Mouse (Mus musculus): ENCODE measurements at regions not wholly inside any gene's neighbourhood (a gene's known extent, or its start where the extent isn't known, plus 50 kb on each side); places are given as distances from the start of the nearest gene placed in this dataset.
"Not testable (repeated sequence)": the region's sequence is repeated elsewhere in the genome, so short reads cannot be mapped to it uniquely, and the experiment has no call there.

- no peak overlapping the region for H3K4me3 ChIP-seq (ENCODE audit: control insufficient read depth, insufficient read depth, low read length)
- no peaks in the 10 kb centered on the region for H3K4me1 ChIP-seq (replicated peaks; ENCODE audit: control insufficient read depth, insufficient read depth, low read length)
- WGBS: 82% methylated on average over 2 of the region's 2 CpGs
- DNase-seq: no peak
- no peak overlapping the region for H3K27ac ChIP-seq (ENCODE audit: control insufficient read depth, insufficient read depth, low read length)
- no peak for TF ChIP-seq POLR2A (IDR thresholded peaks at IDR 0.05; ENCODE audit: control insufficient read depth, extremely low read depth, insufficient read depth, low read length, poor library complexity)
- no peak for TF ChIP-seq CTCF (IDR thresholded peaks at IDR 0.05; ENCODE audit: borderline replicate concordance, control insufficient read depth, extremely low read depth, insufficient read depth, low read length, poor library complexity)
- no peaks in the 10 kb centered on the region for H3K36me3 ChIP-seq (ENCODE audit: control insufficient read depth, insufficient read depth, low read length)
- H3K27me3 ChIP-seq (ENCODE audit: control insufficient read depth, insufficient read depth, low read length): no peaks in the 10 kb centered on the region
Measured at GRCm38 (mm10) chr11:10002170-10002569, 810.4 kb downstream of the Abca13 start.

- Histone ChIP-seq H3K36me3 (ENCODE audit: control insufficient read depth, insufficient read depth, low read length) (no peaks in the 10 kb centered on the region), H3K27ac (ENCODE audit: control insufficient read depth, insufficient read depth, low read length) (no peak overlapping the region), H3K27me3 (ENCODE audit: control insufficient read depth, insufficient read depth, low read length) (no peaks in the 10 kb centered on the region), H3K4me3 (ENCODE audit: control insufficient read depth, insufficient read depth, low read length) (no peak overlapping the region), H3K4me1 (replicated peaks; ENCODE audit: control insufficient read depth, insufficient read depth, low read length) (no peaks in the 10 kb centered on the region)
- no peak for DNase-seq
- TF ChIP-seq CTCF (IDR thresholded peaks at IDR 0.05; ENCODE audit: borderline replicate concordance, control insufficient read depth, extremely low read depth, insufficient read depth, low read length, poor library complexity) (no peak), POLR2A (IDR thresholded peaks at IDR 0.05; ENCODE audit: control insufficient read depth, extremely low read depth, insufficient read depth, low read length, poor library complexity) (no peak)
- 86% methylated on average over 3 of the region's 3 CpGs for WGBS
Measured at GRCm38 (mm10) chr11:10006881-10007280, 815.1 kb downstream of the Abca13 start.

GRCm38 (mm10) chr11:10046593-10046992 lies 854.9 kb downstream of the Abca13 start:
- 77% methylated on average over 2 of the region's 2 CpGs for WGBS
- H3K27me3 ChIP-seq (ENCODE audit: control insufficient read depth, insufficient read depth, low read length): no peaks in the 10 kb centered on the region
- TF ChIP-seq CTCF (IDR thresholded peaks at IDR 0.05; ENCODE audit: borderline replicate concordance, control insufficient read depth, extremely low read depth, insufficient read depth, low read length, poor library complexity): no peak
- no peak for TF ChIP-seq POLR2A (IDR thresholded peaks at IDR 0.05; ENCODE audit: control insufficient read depth, extremely low read depth, insufficient read depth, low read length, poor library complexity)
- H3K27ac ChIP-seq (ENCODE audit: control insufficient read depth, insufficient read depth, low read length): no peak overlapping the region
- H3K4me3 ChIP-seq (ENCODE audit: control insufficient read depth, insufficient read depth, low read length): no peak overlapping the region
- H3K4me1 ChIP-seq (replicated peaks; ENCODE audit: control insufficient read depth, insufficient read depth, low read length): no peaks in the 10 kb centered on the region
- no peak for DNase-seq
- H3K36me3 ChIP-seq (ENCODE audit: control insufficient read depth, insufficient read depth, low read length): no peaks in the 10 kb centered on the region

- Histone ChIP-seq H3K27me3 (ENCODE audit: control insufficient read depth, insufficient read depth, low read length) (no peaks in the 10 kb centered on the region), H3K36me3 (ENCODE audit: control insufficient read depth, insufficient read depth, low read length) (no peaks in the 10 kb centered on the region), H3K27ac (ENCODE audit: control insufficient read depth, insufficient read depth, low read length) (no peak overlapping the region), H3K4me1 (replicated peaks; ENCODE audit: control insufficient read depth, insufficient read depth, low read length) (no peaks in the 10 kb centered on the region), H3K4me3 (ENCODE audit: control insufficient read depth, insufficient read depth, low read length) (no peak overlapping the region)
- TF ChIP-seq POLR2A (IDR thresholded peaks at IDR 0.05; ENCODE audit: control insufficient read depth, extremely low read depth, insufficient read depth, low read length, poor library complexity): no peak
- no peak for TF ChIP-seq CTCF (IDR thresholded peaks at IDR 0.05; ENCODE audit: borderline replicate concordance, control insufficient read depth, extremely low read depth, insufficient read depth, low read length, poor library complexity)
- DNase-seq: no peak
- WGBS: 83% methylated on average over 2 of the region's 2 CpGs
Measured at GRCm38 (mm10) chr11:10051584-10052210, 860.0 kb downstream of the Abca13 start.

GRCm38 (mm10) chr11:10071881-10072280 lies 880.1 kb downstream of the Abca13 start:
- WGBS: 91% methylated on average over 2 of the region's 2 CpGs
- H3K27me3 ChIP-seq (ENCODE audit: control insufficient read depth, insufficient read depth, low read length): no peaks in the 10 kb centered on the region

GRCm38 (mm10) chr11:10087939-10088338 lies 896.2 kb downstream of the Abca13 start:
- WGBS: 96% methylated on average over 4 of the region's 4 CpGs
- no peak for DNase-seq
- no peak for TF ChIP-seq CTCF (IDR thresholded peaks at IDR 0.05; ENCODE audit: borderline replicate concordance, control insufficient read depth, extremely low read depth, insufficient read depth, low read length, poor library complexity)
- TF ChIP-seq POLR2A (IDR thresholded peaks at IDR 0.05; ENCODE audit: control insufficient read depth, extremely low read depth, insufficient read depth, low read length, poor library complexity): no peak
- no peaks in the 10 kb centered on the region for H3K36me3 ChIP-seq (ENCODE audit: control insufficient read depth, insufficient read depth, low read length)
- no peaks in the 10 kb centered on the region for H3K4me1 ChIP-seq (replicated peaks; ENCODE audit: control insufficient read depth, insufficient read depth, low read length)
- no peak overlapping the region for H3K4me3 ChIP-seq (ENCODE audit: control insufficient read depth, insufficient read depth, low read length)
- no peak overlapping the region for H3K27ac ChIP-seq (ENCODE audit: control insufficient read depth, insufficient read depth, low read length)
- no peaks in the 10 kb centered on the region for H3K27me3 ChIP-seq (ENCODE audit: control insufficient read depth, insufficient read depth, low read length)

More at GRCm38 (mm10) chr11:10071881-10072280, 880.1 kb downstream of the Abca13 start:
- TF ChIP-seq POLR2A (IDR thresholded peaks at IDR 0.05; ENCODE audit: control insufficient read depth, extremely low read depth, insufficient read depth, low read length, poor library complexity) (no peak), CTCF (IDR thresholded peaks at IDR 0.05; ENCODE audit: borderline replicate concordance, control insufficient read depth, extremely low read depth, insufficient read depth, low read length, poor library complexity) (no peak)
- no peak overlapping the region for H3K27ac ChIP-seq (ENCODE audit: control insufficient read depth, insufficient read depth, low read length)
- no peak overlapping the region for H3K4me3 ChIP-seq (ENCODE audit: control insufficient read depth, insufficient read depth, low read length)
- no peaks in the 10 kb centered on the region for H3K4me1 ChIP-seq (replicated peaks; ENCODE audit: control insufficient read depth, insufficient read depth, low read length)
- DNase-seq: no peak
- no peaks in the 10 kb centered on the region for H3K36me3 ChIP-seq (ENCODE audit: control insufficient read depth, insufficient read depth, low read length)

- H3K27ac ChIP-seq (ENCODE audit: control insufficient read depth, insufficient read depth, low read length); DNase-seq; H3K4me1 ChIP-seq (replicated peaks; ENCODE audit: control insufficient read depth, insufficient read depth, low read length); H3K36me3 ChIP-seq (ENCODE audit: control insufficient read depth, insufficient read depth, low read length); H3K4me3 ChIP-seq (ENCODE audit: control insufficient read depth, insufficient read depth, low read length); H3K27me3 ChIP-seq (ENCODE audit: control insufficient read depth, insufficient read depth, low read length): not testable (repeated sequence)
- WGBS: 87% methylated on average over 8 of the region's 8 CpGs
Measured at GRCm38 (mm10) chr11:10102314-10102713, 910.6 kb downstream of the Abca13 start.

Data from thymus, adult 2 months (tissue).